Mouse (Mus musculus) layer of hippocampus, adult 9-11 months (tissue): ENCODE data around the gene 1110032A03Rik.
A peak's percentile ranks its signal among the peaks of the same experiment; 100 is the strongest.

ENCODE experiments used
- DNase-seq: peaks from one replicate; pipeline ENCODE4 v3.0.0; 2022

Gene 1110032A03Rik

DNA sequence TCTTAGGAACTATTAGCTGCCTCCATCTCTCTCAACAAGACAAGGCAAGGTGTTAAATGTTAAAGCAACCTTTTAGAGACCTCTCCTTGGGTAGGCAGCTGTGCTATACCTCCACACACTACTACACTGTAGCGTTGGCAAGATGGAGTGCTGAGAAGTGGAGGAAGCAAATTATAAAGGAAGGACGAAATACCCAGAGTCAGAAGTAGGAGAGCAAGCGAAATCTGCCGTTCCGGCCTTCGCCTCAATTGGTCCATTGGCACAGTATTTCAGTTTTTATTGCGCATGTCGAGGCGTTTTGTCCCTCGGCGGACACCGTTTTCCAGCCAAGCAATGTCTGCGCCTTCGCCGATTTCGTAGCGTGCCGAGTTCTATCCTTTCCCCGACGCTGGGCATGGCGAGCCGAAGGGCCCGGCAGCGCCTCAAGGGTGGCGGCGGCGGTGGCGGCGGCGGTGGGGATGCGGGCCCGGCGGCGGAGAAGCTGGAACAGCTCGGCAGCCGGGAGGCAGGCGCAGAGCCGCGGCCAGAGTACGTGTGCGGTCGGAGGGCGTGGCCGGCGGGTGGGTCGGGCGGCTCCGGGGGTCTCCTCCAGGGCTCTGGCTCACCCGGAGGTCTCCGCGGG, at the start of gene 1110032A03Rik, which contains the start of gene Alg9:
1110032A03Rik (minus strand) TSS at position 530 of the 622 bp plus-strand sequence.
Alg9 (plus strand) TSS at position 29 of the 622 bp plus-strand sequence.
- peak; percentile 80 for DNase-seq

DNA sequence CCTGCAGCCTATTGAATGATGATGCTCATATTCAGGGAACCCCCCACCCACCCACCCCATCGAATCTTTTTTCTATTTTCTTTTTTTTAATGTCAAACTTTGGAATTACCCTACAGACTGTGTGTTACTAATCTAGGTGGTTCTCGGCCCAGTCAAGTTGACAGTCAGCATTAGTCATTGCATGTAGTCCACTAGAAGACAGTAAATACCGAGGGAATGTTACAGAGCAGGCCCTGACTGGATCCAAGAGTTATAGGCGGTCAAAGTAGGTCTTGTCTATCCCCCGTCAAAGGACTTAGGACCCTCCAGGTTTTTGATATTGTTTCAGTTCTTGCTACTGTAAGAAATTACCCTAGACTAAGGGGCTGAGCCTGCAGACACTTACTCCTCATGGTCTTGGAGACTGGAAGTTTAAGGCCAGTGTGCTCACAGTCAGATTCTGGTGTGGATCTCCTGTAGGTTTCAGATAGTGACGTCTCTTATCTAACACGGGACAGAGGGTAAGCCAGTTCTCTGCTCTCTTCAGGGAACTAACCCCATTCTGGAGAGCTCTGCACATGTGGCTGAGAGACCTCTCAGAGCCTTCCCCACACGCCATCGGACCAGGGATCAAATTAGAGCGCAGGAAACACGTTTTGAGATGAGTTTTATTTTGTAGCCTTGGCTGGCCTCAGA, 48.6 kb upstream of the 1110032A03Rik start:
- DNase-seq: no peak

DNA sequence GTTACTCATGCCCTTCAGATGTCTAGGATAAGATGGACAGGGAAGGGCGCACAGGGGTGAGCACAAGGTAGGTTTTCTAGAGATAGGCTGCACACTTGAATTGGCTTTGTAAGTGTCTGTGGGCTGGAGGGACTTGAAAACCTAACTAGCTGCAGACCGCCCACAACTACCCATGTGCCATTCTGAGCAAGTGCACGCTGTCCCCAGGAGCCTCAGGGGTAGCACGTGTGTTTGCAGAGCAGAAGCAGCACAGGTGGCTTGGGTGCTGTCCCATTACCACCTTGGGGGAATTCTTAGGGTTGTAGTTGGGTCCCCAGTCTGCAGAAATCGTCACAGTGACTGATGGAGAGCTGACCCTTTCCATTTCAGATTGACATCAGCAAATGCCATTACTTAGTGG, 46.9 kb upstream of the 1110032A03Rik start:
- no peak for DNase-seq

DNA sequence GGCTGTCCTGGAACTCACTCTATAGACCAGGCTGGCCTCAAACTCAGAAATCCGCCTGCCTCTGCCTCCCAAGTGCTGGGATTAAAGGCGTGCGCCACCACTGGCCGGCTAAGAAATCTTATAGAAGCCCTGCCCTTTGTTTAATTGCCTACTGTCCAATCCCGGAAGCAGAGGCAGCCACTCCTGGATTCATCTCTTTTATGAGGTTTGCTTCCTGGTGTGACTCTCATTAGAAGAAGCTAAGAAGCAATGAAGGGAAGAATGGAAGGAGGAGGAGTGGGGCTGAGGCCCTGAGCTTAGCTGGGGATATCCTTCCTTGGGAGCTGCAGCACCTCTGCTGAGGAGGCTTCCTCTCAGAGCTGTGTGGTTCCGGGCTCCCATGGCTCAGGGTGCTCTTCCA, 46.3 kb upstream of the 1110032A03Rik start:
- no peak for DNase-seq

DNA sequence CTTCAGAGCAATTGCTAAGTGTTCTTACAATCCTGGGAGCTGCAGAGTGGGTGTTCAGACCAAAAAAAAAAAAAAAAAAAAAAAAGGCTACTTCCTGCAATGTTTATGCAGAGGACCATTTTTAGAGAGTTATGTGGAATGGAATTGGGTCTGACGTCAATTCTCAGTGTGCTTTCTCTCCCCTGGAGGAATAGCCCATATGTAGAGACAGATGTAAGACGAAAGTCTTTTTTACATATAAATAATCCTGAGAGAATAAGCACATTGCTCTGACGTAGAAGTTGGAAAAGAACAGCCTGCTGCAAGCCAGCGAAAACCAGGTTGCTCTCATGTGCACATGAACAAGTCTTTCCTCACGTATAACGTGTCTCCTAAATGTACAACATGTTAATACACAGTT, 44.4 kb upstream of the 1110032A03Rik start:
- DNase-seq: peak; percentile 47

DNA sequence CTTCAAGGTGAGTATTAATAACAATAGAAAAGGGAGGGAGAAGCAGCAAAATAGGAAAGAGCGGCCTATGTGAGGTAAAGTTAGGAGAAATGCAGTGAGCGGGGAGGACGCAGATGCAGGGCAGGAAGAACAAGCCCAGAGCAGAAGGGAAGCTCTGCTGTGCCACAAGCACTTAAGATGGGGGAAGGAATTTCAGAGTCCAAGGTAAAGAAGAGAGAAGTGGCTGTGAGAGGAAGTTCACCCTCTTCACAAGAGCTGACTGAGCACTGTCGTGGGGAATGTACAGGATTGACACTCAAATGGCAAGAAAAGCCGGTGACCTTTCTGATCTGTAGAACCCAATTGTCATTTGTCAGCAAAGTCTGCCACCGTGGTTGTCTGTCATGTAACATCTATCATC, 42.7 kb upstream of the 1110032A03Rik start:
- no peak for DNase-seq

DNA sequence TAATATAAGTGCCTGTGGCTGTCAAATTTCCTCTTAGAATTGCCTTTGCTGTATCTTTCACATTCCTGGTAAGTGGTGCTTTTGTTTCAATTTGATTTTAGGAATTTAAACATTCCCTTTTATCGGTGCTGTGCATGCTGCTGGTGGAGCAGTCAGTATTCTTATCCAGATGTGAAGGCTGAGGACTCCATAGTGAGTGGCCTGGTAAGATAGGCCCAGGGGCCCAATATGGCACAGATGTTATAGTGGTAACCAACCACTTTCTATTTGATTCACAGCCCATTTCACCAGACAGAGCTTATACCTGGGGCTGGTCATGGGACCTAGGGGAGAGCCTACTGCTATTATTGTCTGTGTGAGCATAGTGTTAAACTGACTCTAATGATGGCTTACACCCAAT, 41.2 kb upstream of the 1110032A03Rik start:
- no peak for DNase-seq

DNA sequence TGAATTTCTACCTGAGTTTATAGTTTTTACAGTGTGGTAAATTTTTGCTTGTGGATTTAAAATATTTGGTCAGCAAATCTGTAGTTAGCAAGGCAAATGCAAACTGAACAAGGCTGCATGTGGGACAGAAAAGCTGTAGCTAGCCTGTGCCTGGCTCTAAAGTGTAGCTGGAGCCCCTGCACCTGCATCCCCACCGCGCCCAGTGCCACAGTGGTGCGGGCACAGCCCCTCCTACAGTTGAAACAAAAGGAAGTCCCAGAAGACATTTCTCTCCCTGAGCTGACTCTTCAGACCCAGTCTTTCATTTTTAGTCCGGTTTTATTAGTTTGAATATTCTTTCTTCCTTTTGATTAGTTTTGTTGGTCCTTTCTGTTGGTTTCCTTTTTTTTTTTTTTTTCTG, 40.3 kb upstream of the 1110032A03Rik start:
- no peak for DNase-seq

DNA sequence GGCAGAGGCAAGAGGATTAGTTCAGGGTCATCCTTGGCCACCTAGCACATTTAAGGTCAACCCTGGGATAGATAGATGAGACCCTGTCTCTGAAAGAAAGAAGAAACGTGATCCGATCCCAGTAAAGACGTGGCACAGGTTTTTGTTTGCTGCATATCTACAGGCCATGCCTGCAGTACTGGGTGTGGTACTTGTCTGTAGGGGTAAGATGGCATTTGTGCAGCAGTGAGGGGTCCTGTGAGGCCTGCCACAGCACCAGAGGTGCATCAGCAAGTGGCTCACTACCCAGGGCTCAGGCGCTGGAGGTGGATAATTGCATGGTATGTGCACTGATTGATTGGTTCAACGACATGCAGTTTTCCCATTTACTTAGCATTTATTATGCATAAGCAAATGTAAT, 38.5 kb upstream of the 1110032A03Rik start:
- DNase-seq: no peak

DNA sequence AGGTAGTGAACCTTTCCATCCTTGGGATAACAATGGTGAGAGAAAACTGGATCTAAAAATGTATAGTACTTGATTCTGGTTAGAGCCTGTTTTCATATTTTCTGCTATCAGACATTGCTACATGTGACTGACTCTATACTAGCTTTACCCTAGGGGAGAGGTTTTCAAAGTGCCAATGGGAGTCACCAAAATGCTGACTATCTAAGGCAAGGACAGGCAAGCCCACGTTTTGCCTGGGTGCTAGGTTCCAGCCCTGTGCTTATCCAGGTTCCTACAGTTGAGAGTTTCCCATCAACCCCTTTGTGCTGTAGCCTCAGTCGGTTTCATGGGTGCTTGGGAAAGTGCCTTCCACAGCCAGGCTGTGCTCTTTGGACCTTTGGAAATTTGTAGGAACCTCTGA, 36.4 kb upstream of the 1110032A03Rik start:
- no peak for DNase-seq

DNA sequence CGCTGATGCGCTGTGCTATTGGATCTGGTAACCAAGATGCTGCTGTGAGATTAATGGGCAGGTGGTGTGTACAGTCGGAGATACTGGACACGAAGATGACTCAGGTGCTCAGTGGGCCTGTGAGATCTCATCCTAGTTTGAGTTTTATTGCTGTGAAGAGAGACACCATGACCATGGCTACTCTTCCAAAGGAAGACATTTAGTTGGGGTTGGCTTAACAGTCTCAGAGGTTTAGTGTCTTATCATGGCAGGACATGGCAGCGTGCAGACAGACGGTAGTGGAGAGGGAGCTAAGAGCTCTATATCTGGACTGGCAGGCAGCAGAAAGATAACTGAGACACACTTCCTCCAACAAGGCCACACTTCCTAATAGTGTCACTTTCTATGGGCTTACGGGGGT, 35.9 kb upstream of the 1110032A03Rik start:
- no peak for DNase-seq

DNA sequence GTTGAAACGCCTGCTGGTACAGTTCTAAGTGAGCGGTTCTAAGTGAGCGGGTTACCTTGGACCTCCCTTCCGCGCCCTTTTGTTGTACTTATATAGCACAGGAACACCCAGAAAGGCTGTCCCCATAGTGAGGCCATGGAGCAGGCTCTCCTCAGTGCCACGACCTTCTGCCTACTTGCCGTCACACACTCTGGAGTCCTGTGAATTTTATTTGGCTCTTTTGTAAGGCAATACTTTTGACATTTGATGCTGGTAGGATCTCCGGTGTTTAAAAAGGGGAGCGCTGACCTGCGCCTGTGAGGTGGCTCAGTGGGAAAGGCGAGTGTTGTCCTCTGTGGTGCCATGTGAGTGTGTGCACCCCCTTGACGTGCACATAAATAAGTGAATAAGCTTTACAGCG, 33.8 kb upstream of the 1110032A03Rik start:
- no peak for DNase-seq

DNA sequence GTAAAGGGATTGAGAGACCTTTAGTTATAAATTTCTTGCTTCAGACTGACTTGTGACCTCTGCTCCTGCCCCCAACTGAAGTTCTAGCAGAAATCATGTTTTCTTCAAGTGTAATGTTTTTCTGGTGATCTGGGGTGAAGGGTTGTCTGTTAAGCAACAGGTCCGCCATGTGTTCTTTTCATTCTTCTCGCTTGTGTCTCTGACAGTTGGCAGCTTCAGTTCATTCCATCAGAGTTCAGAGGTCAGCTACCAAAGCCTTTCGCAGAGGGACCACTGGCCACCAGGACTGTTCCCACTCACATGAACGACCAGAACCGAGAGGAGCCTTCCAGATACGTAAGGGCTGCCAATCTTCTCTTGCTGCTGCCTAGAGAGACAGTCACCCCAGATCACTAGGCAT, 33.2 kb upstream of the 1110032A03Rik start:
- no peak for DNase-seq

DNA sequence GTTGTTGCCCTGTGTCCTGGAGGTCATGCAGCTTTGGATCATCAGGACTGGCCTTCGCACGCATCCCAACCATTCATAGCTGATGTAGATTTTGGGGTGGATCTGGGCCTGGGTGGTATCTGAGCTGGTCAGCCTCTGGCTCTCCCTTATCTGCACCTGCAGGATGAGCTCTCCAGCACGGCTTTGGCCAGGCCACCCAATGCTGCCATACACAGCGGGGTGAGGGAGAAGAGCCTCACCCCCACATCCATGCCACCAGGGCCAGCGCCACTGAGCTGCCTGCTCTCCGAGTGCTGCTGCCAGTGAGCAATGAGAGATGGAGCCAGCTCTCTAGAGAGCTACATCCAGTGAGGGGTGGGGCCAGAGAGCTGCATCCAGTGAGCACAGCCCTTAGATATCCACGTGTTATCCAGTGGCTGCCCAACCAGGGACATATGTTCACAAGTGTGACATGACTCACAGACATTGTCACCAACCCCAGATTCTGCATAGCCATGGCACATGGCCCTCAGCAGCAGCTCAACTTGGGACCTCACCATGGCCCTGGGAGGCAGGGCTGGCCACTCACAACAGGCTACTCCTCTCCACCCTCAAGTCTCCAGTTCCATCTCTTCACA, 27.8 kb upstream of the 1110032A03Rik start:
- no peak for DNase-seq

DNA sequence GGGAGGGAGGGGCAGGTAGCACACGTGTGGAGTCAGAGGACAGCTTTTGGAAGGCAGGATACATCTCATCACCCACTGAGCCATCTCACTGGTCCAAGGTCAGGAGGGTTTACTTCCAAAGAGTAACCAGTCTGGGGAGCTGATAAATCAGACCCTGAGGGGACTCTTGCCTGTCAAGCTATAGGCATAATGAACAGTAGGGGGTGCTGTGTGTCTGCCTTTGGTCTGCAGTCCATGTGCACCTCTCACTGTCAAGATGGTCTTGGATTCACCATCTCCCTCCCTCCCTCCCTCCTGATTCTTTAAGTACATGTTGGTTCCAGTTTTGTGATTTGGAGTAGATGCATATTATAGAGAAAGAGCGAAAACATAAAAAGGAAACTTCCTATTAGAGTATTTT, 25.7 kb upstream of the 1110032A03Rik start:
- peak; percentile 26 for DNase-seq

DNA sequence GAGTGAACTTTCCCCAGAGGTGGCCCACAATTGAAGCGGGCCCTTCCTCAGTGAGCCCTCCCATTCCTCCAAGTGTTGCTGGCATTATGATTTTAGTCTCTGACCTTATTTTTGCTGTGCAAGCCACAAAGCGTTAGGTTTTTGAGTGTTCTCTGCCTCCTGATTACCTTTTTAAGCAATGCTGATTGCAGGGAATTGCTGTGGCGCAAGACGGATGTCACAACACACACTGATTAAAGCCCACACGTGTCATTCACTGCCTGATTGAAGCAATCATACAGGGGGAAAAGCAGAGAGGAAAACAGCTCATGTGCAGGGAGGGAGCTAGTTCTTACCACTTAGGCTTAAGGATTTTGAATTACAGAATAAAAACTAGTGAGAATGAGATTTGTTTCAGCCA, 23.0 kb upstream of the 1110032A03Rik start:
- no peak for DNase-seq

DNA sequence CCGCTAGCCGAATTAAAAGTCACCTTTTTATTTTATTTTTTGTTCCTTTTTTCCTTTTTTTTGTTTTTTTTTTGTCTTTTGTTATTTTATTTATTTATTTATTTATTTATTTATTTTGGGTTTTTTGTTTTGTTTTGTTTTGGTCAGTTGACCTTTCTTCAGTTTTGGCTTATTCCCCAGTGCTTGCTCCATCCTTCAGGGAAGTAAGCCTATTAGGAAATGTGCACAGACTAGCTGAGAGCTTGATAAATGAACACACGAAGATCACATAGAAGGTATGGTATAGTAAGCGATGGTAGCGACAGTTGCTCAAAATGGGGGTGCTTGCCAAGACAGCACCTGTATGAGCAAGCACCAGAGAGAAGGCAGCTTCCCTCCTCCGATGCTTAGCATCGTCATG, 22.3 kb upstream of the 1110032A03Rik start:
- DNase-seq: no peak

DNA sequence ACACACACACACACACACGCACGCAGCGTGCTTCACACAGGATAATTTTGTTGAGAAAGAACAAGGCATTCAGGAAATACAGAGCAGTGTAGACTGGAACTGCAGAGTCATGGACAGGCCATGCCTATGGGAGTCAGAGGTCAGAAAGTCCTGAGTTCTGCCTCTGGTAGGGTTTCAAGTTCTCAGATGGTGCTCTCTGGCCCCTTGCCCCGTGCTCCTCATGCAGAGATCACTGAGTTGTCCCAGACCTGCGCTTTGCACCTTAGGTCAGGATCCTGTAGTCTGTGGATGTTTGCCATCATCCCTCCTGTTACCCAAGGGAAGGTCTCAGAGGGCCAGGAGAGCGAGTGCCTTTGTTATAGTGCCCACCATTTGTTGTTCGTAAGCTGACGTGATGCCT, 21.5 kb upstream of the 1110032A03Rik start:
- no peak for DNase-seq

DNA sequence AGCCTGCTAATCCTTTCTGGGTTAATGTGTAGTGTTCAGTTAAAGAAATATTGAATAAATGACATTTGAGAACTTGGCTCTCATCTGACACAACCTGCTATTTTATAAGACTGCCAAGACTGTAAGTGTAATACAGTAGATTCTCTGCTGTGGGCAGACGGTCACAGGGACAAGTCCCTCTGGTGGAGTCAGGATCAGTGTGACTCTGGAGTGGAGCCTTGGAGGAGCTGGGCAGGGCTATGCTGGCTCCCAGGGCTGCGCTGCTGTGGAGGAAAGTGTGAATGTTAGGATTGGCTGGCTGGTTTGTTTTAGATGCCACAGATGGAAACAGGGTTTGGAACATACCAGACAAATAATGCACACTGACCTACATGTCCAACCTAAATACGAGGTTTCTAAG, 19.9 kb upstream of the 1110032A03Rik start:
- DNase-seq: no peak

DNA sequence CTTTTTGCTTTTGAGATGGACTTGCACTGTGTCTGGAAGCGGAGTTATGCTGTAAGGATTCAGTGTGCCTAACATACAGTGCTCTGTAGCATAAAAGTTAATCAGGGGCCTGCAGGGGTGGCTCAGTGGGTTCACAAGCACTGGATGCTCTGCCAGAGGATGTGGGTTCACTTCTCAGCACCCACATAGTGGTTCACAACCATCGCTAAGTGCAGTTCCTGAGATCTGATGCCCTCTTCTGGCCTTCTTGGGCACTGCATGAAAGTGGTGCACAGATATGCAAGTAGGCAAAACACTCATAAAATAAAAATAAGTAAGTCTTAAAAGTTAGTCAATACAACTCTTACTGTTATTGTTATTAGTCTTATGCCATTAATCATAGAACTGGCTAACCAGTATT, 6.8 kb upstream of the 1110032A03Rik start:
- no peak for DNase-seq

DNA sequence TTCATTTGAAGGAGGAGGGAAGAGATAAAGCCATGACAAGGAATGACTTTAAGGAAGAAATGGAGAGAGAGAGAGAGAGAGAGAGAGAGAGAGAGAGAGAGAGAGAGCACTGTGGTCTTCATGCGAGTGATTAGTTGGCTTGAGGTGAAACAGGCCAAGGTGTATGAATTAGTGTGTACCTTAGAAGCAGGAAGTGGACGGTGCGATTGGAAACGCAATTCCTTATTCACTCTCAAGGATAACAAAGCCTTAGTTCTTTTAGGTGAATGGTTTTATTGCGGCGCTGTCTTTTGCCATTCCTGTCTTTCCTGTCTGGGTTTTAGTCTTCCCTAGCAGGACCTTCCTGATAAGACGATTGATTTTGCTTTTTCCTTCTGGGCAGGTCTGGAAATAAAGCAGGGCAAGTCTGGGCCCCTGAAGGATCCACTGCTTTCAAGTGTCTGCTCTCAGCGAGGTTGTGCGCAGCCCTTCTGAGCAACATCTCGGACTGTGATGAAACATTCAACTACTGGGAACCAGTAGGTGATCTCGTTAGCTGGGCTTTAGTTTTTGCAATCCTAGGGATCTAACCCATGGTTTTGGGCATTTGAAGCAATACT, 941 bp upstream of the 1110032A03Rik start:
- no peak for DNase-seq

DNA sequence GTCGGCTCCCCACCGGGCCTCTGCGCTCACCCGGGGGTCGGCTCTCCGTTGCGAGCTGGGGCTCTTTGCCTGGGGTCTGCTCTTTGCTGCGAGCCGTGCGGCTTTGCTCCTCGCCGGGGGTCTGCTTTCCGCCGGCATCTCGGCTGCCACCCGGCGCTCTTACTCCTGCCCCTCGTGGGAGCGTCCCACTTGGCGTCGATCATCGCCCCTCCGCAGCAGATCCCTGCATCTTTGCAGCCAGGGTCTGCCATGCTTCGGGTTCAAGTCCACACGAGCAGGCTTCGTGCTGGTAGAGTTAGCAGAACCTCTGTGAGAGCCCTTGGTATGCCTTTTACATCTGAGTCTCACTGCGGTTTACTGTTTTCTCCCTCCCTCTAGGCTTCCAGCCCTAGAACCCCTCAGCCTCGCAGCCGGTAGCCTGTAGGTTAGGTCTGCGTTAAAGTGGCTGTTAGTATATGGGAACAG, 374 bp upstream of the 1110032A03Rik start:
- no peak for DNase-seq

DNA sequence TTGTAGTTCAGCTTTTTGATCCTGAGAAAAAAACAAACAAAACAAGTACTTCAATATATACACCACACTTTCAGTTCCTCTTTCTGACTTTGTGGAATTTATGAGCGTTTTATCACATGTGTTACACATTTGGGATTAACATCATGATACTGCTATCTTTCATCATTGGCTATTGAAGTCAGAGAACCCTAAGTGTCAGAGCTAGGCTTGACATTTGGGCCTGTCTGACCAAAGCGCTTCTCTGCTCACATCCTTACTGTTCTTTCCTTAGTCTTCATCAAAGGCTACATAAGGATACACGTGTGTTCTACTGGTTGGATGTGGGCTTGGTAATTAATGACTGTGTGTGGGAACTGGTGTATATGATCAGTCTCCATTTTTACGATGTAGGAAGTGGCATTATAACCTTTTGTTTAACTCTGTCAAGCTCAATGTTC, 1.3 kb downstream of the 1110032A03Rik start:
- no peak for DNase-seq

DNA sequence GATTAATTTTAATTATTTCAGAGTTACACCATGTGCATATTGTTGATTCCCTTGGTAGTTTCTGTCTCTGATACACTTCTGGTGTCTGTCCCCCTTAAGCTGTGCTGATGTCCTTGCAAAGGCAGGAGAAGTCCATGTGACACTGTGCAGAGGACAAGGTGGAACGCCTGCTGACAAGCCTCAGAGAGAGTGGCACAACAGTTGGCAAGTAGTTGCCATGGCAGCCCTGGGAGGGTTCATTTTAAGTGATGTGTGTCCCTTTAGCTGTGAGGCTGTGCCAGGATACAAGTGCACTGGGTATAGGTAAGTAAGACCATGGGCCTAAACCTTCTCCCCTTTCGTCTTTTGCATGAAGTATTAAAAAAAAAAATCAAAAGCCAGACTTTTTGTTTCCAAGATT, 5.3 kb downstream of the 1110032A03Rik start:
- DNase-seq: no peak
